Mouse (Mus musculus): Measurements from ENCODE around the gene Rab14. TPM values are rescaled to one million over a fixed set of nuclear protein-coding genes. Genes with fewer than 3 reads are reported as not detected.

Rab14 gene
- polyA plus RNA-seq, 1 experiment from 2014 or later: 436 TPM

GRCm38 (mm10) chr2:35165416-35165815 is 35.5 kb downstream of the Rab14 start:
- Histone ChIP-seq H3K36me3 (peaks cover 44% of the 10 kb centered on the region), H3K9ac (no peak overlapping the region), H3K4me1 (replicated peaks) (no peaks in the 10 kb centered on the region), H3K9me3 (no peaks in the 10 kb centered on the region), H3K4me2 (no peak overlapping the region), H3K27me3 (no peaks in the 10 kb centered on the region), H3K27ac (replicated peaks) (no peak overlapping the region), H3K4me3 (no peak overlapping the region)
- WGBS: 96% methylated on average over 13 of the region's 13 CpGs
- ATAC-seq (ENCODE audit: low FRiP score, low read depth): no peak

GRCm38 (mm10) chr2:35163396-35163795 is 37.5 kb downstream of the Rab14 start:
- Histone ChIP-seq H3K9me3 (no peaks in the 10 kb centered on the region), H3K4me3 (no peak overlapping the region), H3K36me3 (peaks cover 47% of the 10 kb centered on the region), H3K27me3 (no peaks in the 10 kb centered on the region), H3K27ac (replicated peaks) (no peak overlapping the region), H3K4me2 (no peak overlapping the region), H3K9ac (no peak overlapping the region), H3K4me1 (replicated peaks) (no peaks in the 10 kb centered on the region)
- no peak for ATAC-seq (ENCODE audit: low FRiP score, low read depth)
- WGBS: 95% methylated on average over 5 of the region's 5 CpGs

- WGBS: 86% methylated on average over 4 of the region's 4 CpGs
- Histone ChIP-seq H3K4me3 (no peak overlapping the region), H3K36me3 (peaks cover 50% of the 10 kb centered on the region)
Measured at GRCm38 (mm10) chr2:35161846-35162488, 39.0 kb downstream of the Rab14 start.

GRCm38 (mm10) chr2:35160206-35160605 is 40.7 kb downstream of the Rab14 start:
- Histone ChIP-seq H3K36me3 (peaks cover 50% of the 10 kb centered on the region), H3K4me3 (no peak overlapping the region), H3K4me1 (replicated peaks) (no peaks in the 10 kb centered on the region), H3K9ac (no peak overlapping the region), H3K27me3 (no peaks in the 10 kb centered on the region), H3K4me2 (no peak overlapping the region), H3K27ac (replicated peaks) (no peak overlapping the region), H3K9me3 (no peaks in the 10 kb centered on the region)
- WGBS: 61% methylated on average over 5 of the region's 5 CpGs
- ATAC-seq (ENCODE audit: low FRiP score, low read depth): no peak

More at GRCm38 (mm10) chr2:35161846-35162488, 39.0 kb downstream of the Rab14 start:
- Histone ChIP-seq H3K9ac (no peak overlapping the region), H3K27me3 (no peaks in the 10 kb centered on the region), H3K9me3 (no peaks in the 10 kb centered on the region), H3K27ac (replicated peaks) (no peak overlapping the region), H3K4me1 (replicated peaks) (no peaks in the 10 kb centered on the region), H3K4me2 (no peak overlapping the region)
- ATAC-seq (ENCODE audit: low FRiP score, low read depth): no peak

GRCm38 (mm10) chr2:35158358-35158757 is 42.6 kb downstream of the Rab14 start:
- peaks cover 57% of the 10 kb centered on the region for H3K36me3 ChIP-seq
- no peaks in the 10 kb centered on the region for H3K9me3 ChIP-seq
- H3K27me3 ChIP-seq: no peaks in the 10 kb centered on the region
- no peak overlapping the region for H3K27ac ChIP-seq (replicated peaks)
- no peak for ATAC-seq (ENCODE audit: low FRiP score, low read depth)
- H3K4me2 ChIP-seq: no peak overlapping the region
- no peak overlapping the region for H3K9ac ChIP-seq
- no peaks in the 10 kb centered on the region for H3K4me1 ChIP-seq (replicated peaks)
- H3K4me3 ChIP-seq: no peak overlapping the region
- WGBS: 86% methylated on average over 3 of the region's 3 CpGs

- Histone ChIP-seq H3K27me3 (no peaks in the 10 kb centered on the region), H3K4me1 (replicated peaks) (no peaks in the 10 kb centered on the region), H3K4me3 (no peak overlapping the region), H3K9ac (no peak overlapping the region), H3K27ac (replicated peaks) (no peak overlapping the region), H3K36me3 (peaks cover 57% of the 10 kb centered on the region), H3K4me2 (no peak overlapping the region), H3K9me3 (no peaks in the 10 kb centered on the region)
- ATAC-seq (ENCODE audit: low FRiP score, low read depth): no peak
- WGBS: 95% methylated on average over 7 of the region's 7 CpGs
Measured at GRCm38 (mm10) chr2:35157836-35158235, 43.1 kb downstream of the Rab14 start.

GRCm38 (mm10) chr2:35156985-35157384 is 43.9 kb downstream of the Rab14 start:
- ATAC-seq (ENCODE audit: low FRiP score, low read depth): no peak
- WGBS: 89% methylated on average over 2 of the region's 2 CpGs
- H3K4me2 ChIP-seq: no peak overlapping the region
- H3K36me3 ChIP-seq: peaks cover 56% of the 10 kb centered on the region
- H3K9me3 ChIP-seq: no peaks in the 10 kb centered on the region
- no peak overlapping the region for H3K4me3 ChIP-seq
- no peaks in the 10 kb centered on the region for H3K27me3 ChIP-seq
- H3K27ac ChIP-seq (replicated peaks): no peak overlapping the region
- no peak overlapping the region for H3K9ac ChIP-seq
- H3K4me1 ChIP-seq (replicated peaks): no peaks in the 10 kb centered on the region

GRCm38 (mm10) chr2:35153844-35154554 is 46.9 kb downstream of the Rab14 start:
- Histone ChIP-seq H3K9ac (no peak overlapping the region), H3K36me3 (peaks cover 70% of the 10 kb centered on the region), H3K4me1 (replicated peaks) (no peaks in the 10 kb centered on the region), H3K27me3 (no peaks in the 10 kb centered on the region), H3K27ac (replicated peaks) (no peak overlapping the region), H3K4me2 (no peak overlapping the region), H3K4me3 (no peak overlapping the region), H3K9me3 (no peaks in the 10 kb centered on the region)
- 85% methylated on average over 8 of the region's 8 CpGs for WGBS
- no peak for ATAC-seq (ENCODE audit: low FRiP score, low read depth)

GRCm38 (mm10) chr2:35153179-35153578 is 47.7 kb downstream of the Rab14 start:
- H3K27me3 ChIP-seq: no peaks in the 10 kb centered on the region
- ATAC-seq (ENCODE audit: low FRiP score, low read depth): no peak
- H3K9ac ChIP-seq: no peak overlapping the region
- no peaks in the 10 kb centered on the region for H3K9me3 ChIP-seq
- no peak overlapping the region for H3K4me2 ChIP-seq
- H3K27ac ChIP-seq (replicated peaks): no peak overlapping the region
- WGBS: 88% methylated on average over 6 of the region's 6 CpGs
- H3K36me3 ChIP-seq: peaks cover 71% of the 10 kb centered on the region
- H3K4me1 ChIP-seq (replicated peaks): no peaks in the 10 kb centered on the region
- H3K4me3 ChIP-seq: no peak overlapping the region

GRCm38 (mm10) chr2:35151303-35151882 is 49.5 kb downstream of the Rab14 start:
- Histone ChIP-seq H3K9ac (no peak overlapping the region), H3K4me3 (no peak overlapping the region), H3K4me1 (replicated peaks) (no peaks in the 10 kb centered on the region), H3K27me3 (no peaks in the 10 kb centered on the region), H3K4me2 (no peak overlapping the region), H3K9me3 (no peaks in the 10 kb centered on the region), H3K36me3 (peaks cover 78% of the 10 kb centered on the region), H3K27ac (replicated peaks) (no peak overlapping the region)
- ATAC-seq (ENCODE audit: low FRiP score, low read depth): no peak
- WGBS: 96% methylated on average over 13 of the region's 13 CpGs

GRCm38 (mm10) chr2:35148806-35149205 is 52.1 kb downstream of the Rab14 start:
- no peaks in the 10 kb centered on the region for H3K4me1 ChIP-seq (replicated peaks)
- H3K4me2 ChIP-seq: no peak overlapping the region
- H3K9ac ChIP-seq: no peak overlapping the region
- H3K9me3 ChIP-seq: no peaks in the 10 kb centered on the region
- no peaks in the 10 kb centered on the region for H3K27me3 ChIP-seq
- no peak for ATAC-seq (ENCODE audit: low FRiP score, low read depth)
- peaks cover 76% of the 10 kb centered on the region for H3K36me3 ChIP-seq
- no peak overlapping the region for H3K4me3 ChIP-seq
- H3K27ac ChIP-seq (replicated peaks): no peak overlapping the region
- WGBS: 94% methylated on average over 10 of the region's 10 CpGs

GRCm38 (mm10) chr2:35141673-35142072 is 59.2 kb downstream of the Rab14 start:
- Histone ChIP-seq H3K4me3 (no peak overlapping the region), H3K4me2 (no peak overlapping the region), H3K36me3 (peaks cover 74% of the 10 kb centered on the region), H3K27ac (replicated peaks) (no peak overlapping the region), H3K9me3 (no peaks in the 10 kb centered on the region), H3K27me3 (no peaks in the 10 kb centered on the region), H3K9ac (no peak overlapping the region), H3K4me1 (replicated peaks) (no peaks in the 10 kb centered on the region)
- 93% methylated on average over 3 of the region's 3 CpGs for WGBS
- ATAC-seq (ENCODE audit: low FRiP score, low read depth): no peak
